Mouse (Mus musculus): Measurements from ENCODE around the gene Ebf1.
A peak's percentile ranks its signal among the peaks of the same experiment; 100 is the strongest.

Gene Ebf1

GRCm38 (mm10) chr11:44619131-44619886 lies 2.2 kb downstream of the Ebf1 start:
- no peak for DNase-seq (ENCODE audit: low spot score)

DNA sequence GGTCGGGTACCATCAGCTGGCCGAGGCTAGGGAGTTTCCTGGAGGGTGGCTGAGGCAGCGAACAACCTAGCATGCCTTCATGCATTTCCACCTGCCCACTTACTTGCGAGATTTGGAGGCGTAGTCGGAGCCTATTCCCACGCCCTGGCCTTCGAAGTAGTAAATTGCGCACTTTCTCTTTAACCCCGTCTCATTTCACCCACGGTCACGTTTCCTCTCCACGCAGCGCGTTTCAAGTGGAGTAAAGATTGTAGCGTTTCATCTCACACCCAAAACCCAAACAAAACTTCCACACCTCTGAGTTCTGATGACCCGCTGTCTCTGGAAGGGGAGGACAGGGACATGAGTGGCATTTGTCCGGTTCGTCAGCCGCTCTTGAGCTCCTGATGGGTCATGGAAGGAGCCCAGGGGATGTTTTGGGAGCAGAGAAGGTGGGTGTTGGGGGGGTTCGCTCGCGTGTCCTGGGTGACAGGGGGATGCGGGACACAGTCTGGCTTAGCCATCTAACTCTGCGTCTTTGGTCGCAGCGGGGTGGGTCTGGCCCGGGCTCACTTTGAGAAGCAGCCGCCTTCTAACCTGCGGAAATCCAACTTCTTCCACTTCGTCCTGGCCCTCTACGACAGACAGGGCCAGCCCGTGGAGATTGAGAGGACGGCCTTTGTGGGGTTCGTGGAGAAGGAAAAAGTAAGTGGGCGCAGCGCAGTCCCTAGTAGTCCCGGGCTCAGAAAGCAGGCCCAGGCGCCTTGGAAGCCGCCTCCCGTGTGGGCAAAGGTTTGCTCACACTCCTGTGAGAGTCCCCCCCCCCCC lies 3.0 kb downstream of the Ebf1 start:
- no peak for DNase-seq (ENCODE audit: low spot score)

DNA sequence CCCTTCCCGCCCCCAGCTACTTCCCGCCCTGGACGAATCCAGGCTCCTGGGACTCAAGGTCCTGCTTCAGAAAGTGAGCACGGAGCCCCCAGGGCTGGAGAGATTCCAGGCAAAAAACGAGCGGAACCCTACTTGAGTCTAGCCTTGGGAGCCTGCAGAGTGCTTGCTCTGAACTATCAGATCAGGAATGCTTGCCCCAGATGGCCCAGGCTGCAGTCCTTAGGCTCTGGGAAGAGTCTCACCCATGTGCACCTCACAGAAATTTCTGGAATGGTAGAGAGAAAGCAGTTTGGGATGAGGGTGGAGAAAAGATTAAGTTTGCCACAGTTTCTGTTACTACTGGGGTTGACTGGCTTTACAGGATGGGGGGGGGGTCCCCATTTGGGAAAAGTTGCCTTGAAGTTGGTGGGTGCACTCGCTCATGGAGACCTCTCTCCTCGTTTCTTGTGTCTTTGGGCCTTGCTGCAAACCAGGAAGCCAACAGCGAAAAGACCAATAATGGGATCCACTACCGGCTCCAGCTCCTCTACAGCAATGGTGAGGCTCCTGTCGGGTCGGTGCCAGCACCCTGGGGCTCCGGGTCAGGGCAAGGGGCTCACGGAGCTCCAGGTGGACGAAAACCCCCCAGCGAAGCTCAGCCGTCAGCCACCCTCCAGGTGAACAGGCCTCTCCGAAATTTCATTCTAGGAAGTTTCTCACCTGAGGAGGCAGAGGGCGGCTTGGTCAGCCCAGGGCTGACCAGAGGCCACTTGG lies 3.8 kb downstream of the Ebf1 start:
- DNase-seq (ENCODE audit: low spot score): no peak

DNA sequence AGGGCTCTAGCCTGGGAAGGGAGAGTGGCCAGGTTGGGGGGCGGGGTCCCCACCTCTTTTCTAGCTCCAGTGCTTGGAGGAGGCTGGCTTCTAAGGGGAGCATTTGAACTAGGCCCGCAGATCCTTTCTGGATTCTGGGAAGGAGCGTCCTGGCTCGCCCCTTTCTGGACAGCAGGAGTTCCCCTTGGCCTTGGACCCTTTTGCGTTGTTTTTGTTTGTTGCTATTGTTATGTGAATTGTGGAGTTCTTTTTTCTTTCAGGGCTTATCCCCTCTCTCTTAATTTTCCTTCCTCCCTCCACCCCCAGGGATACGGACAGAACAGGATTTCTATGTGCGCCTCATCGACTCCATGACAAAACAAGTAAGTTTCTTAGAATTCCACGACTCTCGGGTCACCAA lies 4.5 kb downstream of the Ebf1 start:
- DNase-seq (ENCODE audit: low spot score): no peak

GRCm38 (mm10) chr11:44622023-44622731 lies 5.1 kb downstream of the Ebf1 start:
- no peak for DNase-seq (ENCODE audit: low spot score)

- no peak for DNase-seq (ENCODE audit: low spot score)
Observed at GRCm38 (mm10) chr11:44624564-44624963, 7.4 kb downstream of the Ebf1 start.

DNA sequence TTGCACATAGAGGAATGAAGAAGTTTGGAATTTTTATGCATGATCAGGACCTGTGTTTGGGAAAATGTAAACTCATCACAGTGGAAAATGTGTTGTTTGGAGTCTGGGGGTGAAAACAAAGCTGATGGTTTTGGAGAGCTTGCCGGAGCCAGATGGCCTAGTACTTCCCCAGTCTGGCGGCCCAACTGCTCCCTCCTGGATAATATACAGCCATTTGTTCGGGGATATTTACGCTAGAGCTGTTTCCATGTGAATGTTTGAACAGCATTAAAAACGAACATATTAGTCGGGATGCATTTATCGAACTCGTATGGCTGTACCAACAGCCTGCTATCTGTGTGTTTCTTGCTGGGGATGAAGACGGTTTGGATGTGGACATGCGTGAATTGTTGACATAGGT lies 8.9 kb downstream of the Ebf1 start:
- DNase-seq (ENCODE audit: low spot score): peak; percentile 54

- no peak for DNase-seq (ENCODE audit: low spot score)
Observed at GRCm38 (mm10) chr11:44628412-44628811, 11.3 kb downstream of the Ebf1 start.

DNA sequence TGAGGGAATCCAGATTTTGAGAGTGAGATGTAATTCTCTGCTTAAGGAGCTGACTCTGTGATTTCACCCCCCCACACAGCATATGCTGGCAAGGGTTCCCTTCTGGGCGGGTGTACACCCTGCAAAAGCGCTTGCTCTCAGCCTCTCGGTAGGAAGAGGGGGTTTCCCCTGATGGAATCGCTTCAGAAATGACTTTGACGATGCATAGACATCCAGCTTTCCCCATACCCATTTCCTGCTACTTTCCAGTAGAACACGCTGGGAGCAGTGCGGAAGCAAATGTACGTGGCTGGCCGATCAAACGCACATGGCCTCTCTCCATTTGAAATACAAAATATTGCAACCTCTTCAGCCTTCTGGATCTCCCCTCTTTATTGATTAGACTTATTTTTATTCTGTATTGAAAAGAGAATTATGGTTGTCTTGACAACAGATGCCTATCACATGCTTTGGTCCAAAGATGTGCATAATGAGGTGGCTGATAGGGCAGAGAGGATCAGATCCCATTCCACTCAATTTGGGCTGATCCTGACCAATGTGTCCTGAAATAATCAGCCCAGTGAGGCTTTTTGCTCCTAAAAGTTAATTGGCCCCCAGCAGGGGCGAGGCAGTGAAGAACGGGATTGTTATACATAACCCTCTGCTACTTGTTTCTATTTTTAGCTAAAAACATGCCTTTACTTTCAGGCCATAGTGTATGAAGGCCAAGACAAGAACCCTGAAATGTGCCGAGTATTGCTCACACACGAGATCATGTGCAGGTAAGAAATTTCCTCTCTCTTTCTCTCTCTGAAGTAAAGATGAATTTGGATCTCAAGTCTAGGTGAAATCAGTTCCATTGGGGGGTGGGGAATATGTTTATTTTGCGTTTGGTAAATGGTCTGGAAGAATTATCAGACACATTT lies 15.2 kb downstream of the Ebf1 start:
- no peak for DNase-seq (ENCODE audit: low spot score)

DNA sequence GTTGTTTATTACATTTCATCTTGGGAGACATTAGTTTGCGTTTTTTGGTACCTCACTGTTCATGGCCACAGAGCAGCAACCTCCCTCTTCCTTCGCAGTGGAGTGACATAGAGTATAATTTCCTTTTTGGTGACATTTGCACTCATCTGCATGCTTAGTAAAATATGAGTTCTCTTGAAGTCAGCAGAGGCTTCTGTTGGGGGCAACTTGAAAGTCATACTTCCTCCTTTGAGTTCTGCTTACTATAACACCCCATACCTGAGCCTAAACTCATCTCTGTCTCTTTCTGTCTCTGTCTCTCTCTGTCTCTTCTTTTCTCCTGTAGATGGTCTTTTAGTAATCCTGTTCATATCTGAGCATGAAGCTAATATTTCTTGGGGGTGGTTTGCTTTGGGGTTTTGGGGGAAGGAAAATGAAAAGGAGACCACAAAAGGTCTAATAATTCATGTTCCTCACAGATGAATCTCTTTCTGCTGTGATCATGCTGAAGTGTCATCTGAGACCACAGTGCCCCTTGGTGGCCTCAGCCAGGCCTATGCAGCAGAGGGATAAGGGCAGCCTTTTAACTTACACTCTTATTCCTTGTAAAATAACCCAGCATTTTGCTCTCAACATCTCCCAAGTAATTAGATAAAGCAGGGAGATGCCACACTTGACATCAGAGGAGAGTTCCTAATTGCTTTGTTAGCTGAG lies 16.0 kb downstream of the Ebf1 start:
- DNase-seq (ENCODE audit: low spot score): no peak

- no peak for DNase-seq (ENCODE audit: low spot score)
Observed at GRCm38 (mm10) chr11:44634552-44635193, 17.6 kb downstream of the Ebf1 start.

- DNase-seq (ENCODE audit: low spot score): no peak
Observed at GRCm38 (mm10) chr11:44636241-44636640, 19.1 kb downstream of the Ebf1 start.

DNA sequence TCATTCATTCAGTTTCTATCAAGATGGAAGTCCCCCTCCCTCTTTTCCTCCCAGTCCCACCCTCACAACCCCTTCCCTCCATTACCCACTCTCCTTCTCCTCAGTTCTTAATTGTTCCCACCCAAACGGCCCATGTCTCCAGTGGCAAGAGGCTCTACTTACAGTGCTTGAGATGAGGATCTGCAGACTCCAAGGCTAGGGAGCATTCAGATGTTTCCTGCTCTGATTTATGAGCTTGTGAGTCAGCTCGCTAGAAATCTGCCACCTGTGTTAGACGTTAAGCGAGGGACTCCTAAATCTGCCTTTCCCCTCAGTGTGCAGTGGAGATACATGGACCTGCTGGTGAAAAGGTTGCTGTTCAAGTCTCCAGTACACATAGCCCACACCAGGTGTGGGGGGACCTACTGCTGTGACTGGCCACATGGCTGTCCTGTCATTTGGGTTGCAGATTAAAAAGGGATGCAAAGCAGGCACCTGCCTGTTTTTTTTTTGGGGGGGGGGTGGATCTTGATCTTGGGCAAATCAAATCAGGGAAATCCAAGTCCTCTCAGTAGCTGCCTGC lies 21.2 kb downstream of the Ebf1 start:
- DNase-seq (ENCODE audit: low spot score): no peak

DNA sequence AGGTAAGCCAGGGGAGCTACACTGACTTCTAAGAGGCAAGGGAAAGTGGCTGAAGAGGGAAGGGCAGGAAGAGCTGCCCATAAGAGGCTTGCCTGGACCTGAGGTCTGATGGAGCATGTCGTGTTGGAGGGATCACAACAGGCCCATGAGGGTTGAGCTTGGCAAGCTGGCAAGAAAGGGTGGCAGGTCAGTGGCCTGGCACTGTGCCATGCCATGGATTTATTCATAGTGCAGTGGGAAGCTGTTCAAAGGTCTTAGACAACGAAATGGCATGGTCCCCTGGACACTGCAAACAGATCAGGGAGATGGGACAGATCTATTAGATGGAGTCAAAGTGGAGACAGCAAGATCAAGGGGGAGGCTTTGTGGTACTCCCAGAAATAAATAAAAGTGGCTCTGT lies 24.4 kb downstream of the Ebf1 start:
- no peak for DNase-seq (ENCODE audit: low spot score)

DNA sequence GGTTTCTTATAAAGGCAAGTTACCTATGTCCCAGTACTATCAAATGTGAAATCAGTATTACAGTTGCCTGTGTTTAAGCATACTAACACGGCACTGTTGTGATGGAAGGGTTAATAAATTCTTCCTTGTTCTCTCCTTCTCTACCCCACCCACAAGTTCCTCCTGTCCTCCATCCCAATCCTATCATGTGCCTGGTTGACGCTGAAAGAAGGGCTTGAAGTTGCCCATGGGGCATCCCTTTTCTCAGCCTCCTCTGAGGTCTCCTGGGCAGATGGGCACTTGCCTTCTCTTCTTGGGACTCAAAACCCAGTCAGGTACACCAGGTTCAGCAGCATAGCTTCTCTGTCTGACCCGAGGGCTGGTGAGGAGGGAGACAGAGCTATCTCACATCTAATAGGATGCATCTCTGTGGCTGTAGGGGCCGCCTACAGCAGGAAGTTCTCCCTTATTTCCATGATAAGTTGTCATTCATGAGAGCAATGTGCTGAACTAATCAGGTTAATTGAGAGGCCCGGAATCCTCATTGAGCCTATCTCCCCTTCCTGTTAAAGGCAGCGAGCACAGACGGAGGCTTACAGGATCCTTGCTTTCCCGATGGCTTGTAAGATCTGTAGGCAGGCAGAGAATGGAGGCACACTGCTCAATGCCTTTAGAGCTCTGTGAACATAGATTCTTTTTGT lies 37.4 kb downstream of the Ebf1 start:
- DNase-seq (ENCODE audit: low spot score): no peak

GRCm38 (mm10) chr11:44655468-44655867 lies 38.4 kb downstream of the Ebf1 start:
- DNase-seq (ENCODE audit: low spot score): no peak

DNA sequence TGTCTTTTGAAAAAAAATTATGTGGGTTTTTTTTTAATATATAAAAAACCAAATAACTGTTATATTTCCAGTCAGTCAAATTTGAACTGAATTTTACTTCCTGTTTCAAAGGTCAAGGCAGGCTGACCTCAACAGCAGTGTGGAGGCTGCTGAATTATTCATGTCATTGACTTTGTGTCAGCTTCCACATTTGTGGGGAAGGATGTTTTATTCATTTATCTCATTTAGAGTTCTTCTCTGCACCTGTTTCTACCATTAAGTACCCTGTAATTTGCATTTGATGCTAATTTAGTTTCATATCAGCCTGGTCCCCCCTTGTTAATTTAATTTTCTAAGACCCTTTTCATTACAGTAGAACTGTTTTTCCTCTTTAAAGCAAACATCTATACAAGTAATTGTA lies 39.8 kb downstream of the Ebf1 start:
- DNase-seq (ENCODE audit: low spot score): no peak

DNA sequence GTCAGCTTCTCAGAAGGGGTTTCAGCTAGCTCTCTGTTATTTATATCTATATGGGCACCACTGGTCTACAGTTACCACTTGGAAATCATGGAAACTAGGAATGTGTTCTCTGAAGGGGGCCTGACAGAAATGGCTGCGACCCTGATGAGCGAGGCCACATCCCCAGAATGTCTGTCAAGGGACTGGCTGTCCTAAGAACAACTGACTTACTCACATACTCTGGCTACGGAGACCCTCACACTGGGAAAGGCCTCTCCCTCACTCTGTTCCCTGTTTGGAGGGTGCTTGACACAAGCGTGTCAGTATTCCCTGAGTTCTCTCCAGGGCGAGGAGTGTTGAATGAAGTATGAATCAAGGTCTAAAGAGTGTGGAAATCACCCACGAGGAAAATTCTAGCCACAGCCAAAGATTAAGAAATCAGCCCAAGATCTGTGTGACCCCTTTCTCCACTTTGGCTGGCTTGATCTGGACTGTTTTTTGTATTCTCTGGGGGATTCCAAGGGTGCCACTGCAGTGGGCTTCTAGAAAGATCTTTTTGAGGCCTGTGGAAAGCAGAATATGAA lies 40.8 kb downstream of the Ebf1 start:
- DNase-seq (ENCODE audit: low spot score): no peak

- DNase-seq (ENCODE audit: low spot score): no peak
Observed at GRCm38 (mm10) chr11:44661875-44662274, 44.8 kb downstream of the Ebf1 start.
